Mouse (Mus musculus) erythroid progenitor cell, adult 5-6 weeks (primary cell): ENCODE data around the gene Aatf. TPM values are rescaled to one million over a fixed set of nuclear protein-coding genes. Genes with fewer than 3 reads are reported as not detected.

ENCODE experiments used
- ATAC-seq: replicated peaks from 2 replicates; pipeline ENCODE4 v1.8.0; 2016; ENCODE audit warnings: moderate number of reproducible peaks, mild to moderate bottlenecking, moderate TSS enrichment, inconsistent platforms; ENCODE audit not compliant: poor library complexity, low FRiP score, severe bottlenecking
- total RNA-seq, 2 experiments: library from RNA; stranded (forward) in 1 of 2; stranded (reverse) in 1 of 2; fragments of 150-400 nt in 1 of 2; fragments of 186-747, 209-891 nt in 1 of 2; gene quantifications; 2 replicates each; pipeline versions ENCODE4 v1.2.3 to v1.2.4; 2015 to 2017; ENCODE audit warnings: low replicate concordance in 2 of 2

Aatf gene
- 5.4 and 15.5 TPM in 2 replicates for total RNA-seq (2015; ENCODE audit: low replicate concordance)
- total RNA-seq (2017; ENCODE audit: low replicate concordance): 5.4 and 19.7 TPM in 2 replicates

GRCm38 (mm10) chr11:84513171-84514116, at the start of gene Aatf:
Aatf (minus strand) TSS chr11:84513522.
- peak; percentile 99 for ATAC-seq

- ATAC-seq: no peak
These were observed 49.5 kb upstream of the Aatf start for GRCm38 (mm10) chr11:84562758-84563347.

- ATAC-seq: no peak
These were observed 48.2 kb upstream of the Aatf start for GRCm38 (mm10) chr11:84561546-84561945.

- no peak for ATAC-seq
These were observed 40.6 kb upstream of the Aatf start for GRCm38 (mm10) chr11:84553821-84554450.

- no peak for ATAC-seq
These were observed 38.0 kb upstream of the Aatf start for GRCm38 (mm10) chr11:84551296-84551695.

GRCm38 (mm10) chr11:84549258-84549791, 36.0 kb upstream of the Aatf start:
- ATAC-seq: no peak

GRCm38 (mm10) chr11:84548293-84548692, 35.0 kb upstream of the Aatf start:
- no peak for ATAC-seq

- ATAC-seq: no peak
These were observed 26.7 kb upstream of the Aatf start for GRCm38 (mm10) chr11:84539981-84540380.

- no peak for ATAC-seq
These were observed 16.7 kb upstream of the Aatf start for GRCm38 (mm10) chr11:84529797-84530703.

- ATAC-seq: no peak
These were observed 15.9 kb upstream of the Aatf start for GRCm38 (mm10) chr11:84529143-84529755.

- no peak for ATAC-seq
These were observed 13.9 kb upstream of the Aatf start for GRCm38 (mm10) chr11:84526976-84527860.

- ATAC-seq: no peak
These were observed 13.1 kb upstream of the Aatf start for GRCm38 (mm10) chr11:84526451-84526850.

GRCm38 (mm10) chr11:84525421-84526274, 12.3 kb upstream of the Aatf start, which contains the start of gene Lhx1:
Lhx1 (minus strand) TSS chr11:84525535.
- no peak for ATAC-seq

GRCm38 (mm10) chr11:84524511-84525270, 11.4 kb upstream of the Aatf start:
- no peak for ATAC-seq

GRCm38 (mm10) chr11:84523841-84524510, 10.7 kb upstream of the Aatf start:
- no peak for ATAC-seq
